Mouse (Mus musculus) liver, adult 2 months (tissue): ENCODE measurements around the gene Doc2b. TPM values are rescaled to one million over a fixed set of nuclear protein-coding genes. Genes with fewer than 3 reads are reported as not detected.

ENCODE experiments used
- DNase-seq: peaks from one replicate; pipeline ENCODE4 v3.0.0-alpha.2; 2011; ENCODE audit warnings: low read depth, low spot score; ENCODE audit errors: extremely low read depth
- H3K27ac ChIP-seq: fragments of 200-500 bp; replicated peaks from 2 replicates; pipeline ENCODE4 v1.5.1; 2012; ENCODE audit warnings: low read depth, mild to moderate bottlenecking, control low read depth, inconsistent platforms, low read length; ENCODE audit not compliant: insufficient read depth
- H3K27me3 ChIP-seq: fragments of 200-500 bp; 2 replicates; pipeline ENCODE4 v1.6.1; 2012; ENCODE audit warnings: mild to moderate bottlenecking, moderate library complexity, low read length, inconsistent platforms; ENCODE audit not compliant: control insufficient read depth, insufficient read depth
- H3K36me3 ChIP-seq: fragments of 200-500 bp; 2 replicates; pipeline ENCODE4 v1.6.1; 2012; ENCODE audit warnings: low read length, inconsistent platforms; ENCODE audit not compliant: control insufficient read depth, insufficient read depth
- H3K4me1 ChIP-seq: fragments of 200-500 bp; 2 replicates; pipeline ENCODE4 v1.6.1; 2011; ENCODE audit warnings: low read length; ENCODE audit not compliant: control insufficient read depth, insufficient read depth
- H3K4me3 ChIP-seq: fragments of 200-500 bp; 2 replicates; pipeline ENCODE4 v1.5.1; 2011; ENCODE audit warnings: low read depth, mild to moderate bottlenecking, control low read depth, low read length, moderate library complexity; ENCODE audit not compliant: insufficient read depth
- H3K79me2 ChIP-seq: fragments of 200-500 bp; 2 replicates; pipeline ENCODE4 v1.6.1; 2012; ENCODE audit warnings: inconsistent platforms, mild to moderate bottlenecking, low read length, moderate library complexity; ENCODE audit not compliant: control insufficient read depth, insufficient read depth
- H3K9ac ChIP-seq: fragments of 200-500 bp; 2 replicates; pipeline ENCODE4 v1.6.1; 2012; ENCODE audit warnings: low read depth, mild to moderate bottlenecking, control low read depth, inconsistent platforms, low read length
- CTCF ChIP-seq: fragments of 200-500 bp; IDR thresholded peaks from 2 replicates; pipeline ENCODE4 v1.5.1; 2011; ENCODE audit warnings: low read depth, low read length, control low read depth
- POLR2A ChIP-seq: fragments of 200-500 bp; IDR thresholded peaks from 2 replicates; pipeline ENCODE4 v1.6.1; 2011; ENCODE audit warnings: low read length, control low read depth; ENCODE audit not compliant: insufficient read depth; ENCODE audit errors: extremely low read depth
- WGBS: fragments of 180-500 bp; shearing (Covaris S2); methylation state at CpG from one replicate; pipeline ENCODE4 v1.1.7; 2018; 5-methylcytosine and 5-hydroxymethylcytosine counted together
- polyA plus RNA-seq: library from polyadenylated mRNA; depleted of rRNA; stranded (reverse); fragments of >200 nt; gene quantifications from 2 replicates; pipeline ENCODE4 v1.2.3, GENCODE M21; 2012
- total RNA-seq: library from RNA; depleted of rRNA; stranded (reverse); fragments of >200 nt; gene quantifications from 2 replicates; pipeline ENCODE4 v1.2.3, GENCODE M21; 2014

Gene Doc2b
- total and polyA plus RNA-seq, 2 experiments, result 0.07 to 0.09 TPM

DNA sequence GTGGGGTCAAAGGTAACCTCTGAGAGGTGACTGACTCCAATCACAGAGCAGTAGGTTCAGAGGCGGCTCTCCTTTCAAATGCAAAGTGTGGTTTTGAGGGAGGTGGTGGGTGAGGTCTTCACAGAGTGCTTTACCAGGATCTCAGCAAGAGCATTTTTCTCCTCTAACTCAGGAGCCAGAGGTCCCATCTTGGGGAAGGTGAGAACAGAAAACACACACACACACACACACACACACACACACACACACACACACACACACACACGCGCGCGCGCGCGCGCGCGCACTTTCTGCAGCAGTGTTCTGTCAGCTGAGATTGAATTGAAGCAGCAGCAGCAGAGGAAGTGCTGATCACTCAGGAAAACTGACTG lies 40.4 kb upstream of the Doc2b start:
- 92% methylated on average over 11 of the region's 11 CpGs for WGBS

DNA sequence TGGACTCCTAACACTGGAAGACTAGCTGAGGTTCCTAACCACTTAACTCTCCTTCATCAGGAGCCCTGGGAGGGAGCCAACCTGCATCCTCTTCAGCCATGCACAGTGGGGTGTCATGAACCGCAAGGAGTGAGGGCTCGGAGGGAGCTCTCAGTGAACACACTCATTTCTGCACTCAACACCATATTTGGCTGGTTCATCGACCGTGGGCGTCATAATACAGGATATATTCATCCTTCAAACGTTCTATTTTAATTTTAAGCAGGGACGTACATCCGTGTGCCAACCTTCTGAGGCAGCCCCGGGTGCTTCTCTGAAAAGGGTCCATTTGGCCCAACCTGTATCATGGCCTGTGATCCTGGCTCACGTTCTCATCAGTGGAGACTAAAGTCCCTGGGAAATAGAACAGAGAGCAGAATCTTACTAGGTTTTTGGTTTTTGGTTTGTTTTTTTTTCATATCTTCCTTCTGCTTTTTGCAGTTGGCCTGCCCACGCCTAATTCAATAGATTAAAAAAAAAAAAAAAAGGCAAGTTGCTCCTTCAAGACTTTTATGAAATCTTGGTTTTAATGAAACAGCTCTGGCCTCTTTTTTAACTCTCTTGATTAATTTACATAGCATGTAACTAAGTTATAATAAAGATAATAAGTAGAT lies 39.9 kb upstream of the Doc2b start:
- DNase-seq, result no peak
- Histone ChIP-seq H3K9ac (no peak overlapping the region), H3K4me1 (no peaks in the 10 kb centered on the region), H3K27ac (no peak overlapping the region), H3K27me3 (no peaks in the 10 kb centered on the region), H3K36me3 (no peaks in the 10 kb centered on the region), H3K4me3 (no peak overlapping the region), H3K79me2 (no peaks in the 10 kb centered on the region)
- TF ChIP-seq POLR2A (no peak), CTCF (no peak)
- WGBS, result 84% methylated on average over 11 of the region's 11 CpGs

More for the DNA sequence above, 40.4 kb upstream of the Doc2b start:
- no peak overlapping the region for H3K4me3 ChIP-seq
- no peak overlapping the region for H3K9ac ChIP-seq
- no peak for TF ChIP-seq CTCF
- TF ChIP-seq POLR2A, result no peak
- H3K27me3 ChIP-seq, result no peaks in the 10 kb centered on the region
- no peaks in the 10 kb centered on the region for H3K4me1 ChIP-seq
- H3K27ac ChIP-seq, result no peak overlapping the region
- no peaks in the 10 kb centered on the region for H3K79me2 ChIP-seq
- DNase-seq, result no peak
- no peaks in the 10 kb centered on the region for H3K36me3 ChIP-seq

DNA sequence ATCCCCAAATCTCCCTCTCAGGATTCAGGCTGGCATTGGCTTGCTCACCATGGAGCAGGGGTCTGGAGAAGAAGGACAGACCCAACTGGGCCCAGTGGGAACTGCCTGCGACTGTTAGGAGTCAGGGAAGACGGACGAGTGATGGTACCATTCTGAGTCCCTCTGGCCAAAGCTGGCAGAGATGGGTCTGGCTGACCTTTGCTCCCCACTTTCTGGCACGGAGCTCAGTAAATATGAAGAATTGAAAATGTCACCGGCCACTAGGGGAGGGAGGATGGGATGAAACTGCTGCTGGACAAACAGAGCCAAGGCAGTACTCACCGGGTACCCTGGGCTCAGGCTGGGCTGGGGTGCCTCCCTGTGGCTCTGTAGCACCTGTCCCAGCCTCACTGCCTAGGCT lies 37.2 kb upstream of the Doc2b start:
- DNase-seq, result peak; percentile 56
- no peak overlapping the region for H3K27ac ChIP-seq
- no peaks in the 10 kb centered on the region for H3K79me2 ChIP-seq
- WGBS, result 34% methylated on average over 6 of the region's 6 CpGs
- H3K36me3 ChIP-seq, result no peaks in the 10 kb centered on the region
- H3K9ac ChIP-seq, result no peak overlapping the region
- no peaks in the 10 kb centered on the region for H3K27me3 ChIP-seq
- no peak for TF ChIP-seq POLR2A
- peak; percentile 40 for TF ChIP-seq CTCF
- H3K4me3 ChIP-seq, result no peak overlapping the region
- no peaks in the 10 kb centered on the region for H3K4me1 ChIP-seq

DNA sequence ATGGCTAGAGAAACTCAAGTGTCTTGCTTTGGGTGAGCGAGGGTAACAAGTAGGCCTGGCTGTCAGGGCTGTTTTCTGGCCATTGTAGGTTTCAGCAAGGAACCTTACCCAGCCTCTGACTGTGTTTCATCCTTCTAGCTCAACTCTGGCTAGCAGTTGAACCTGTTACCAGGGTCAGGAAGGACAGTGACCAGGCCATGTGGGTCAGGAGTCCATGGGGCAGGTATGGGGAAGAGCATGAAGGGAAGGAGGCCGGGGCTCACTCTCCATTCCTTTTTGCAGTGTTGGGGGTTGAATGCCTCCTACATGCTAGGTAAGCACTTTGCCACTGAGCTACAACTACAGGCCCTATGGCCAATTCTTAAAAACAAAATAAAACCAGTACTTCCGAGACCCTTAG lies 34.5 kb upstream of the Doc2b start:
- TF ChIP-seq CTCF (no peak), POLR2A (no peak)

DNA sequence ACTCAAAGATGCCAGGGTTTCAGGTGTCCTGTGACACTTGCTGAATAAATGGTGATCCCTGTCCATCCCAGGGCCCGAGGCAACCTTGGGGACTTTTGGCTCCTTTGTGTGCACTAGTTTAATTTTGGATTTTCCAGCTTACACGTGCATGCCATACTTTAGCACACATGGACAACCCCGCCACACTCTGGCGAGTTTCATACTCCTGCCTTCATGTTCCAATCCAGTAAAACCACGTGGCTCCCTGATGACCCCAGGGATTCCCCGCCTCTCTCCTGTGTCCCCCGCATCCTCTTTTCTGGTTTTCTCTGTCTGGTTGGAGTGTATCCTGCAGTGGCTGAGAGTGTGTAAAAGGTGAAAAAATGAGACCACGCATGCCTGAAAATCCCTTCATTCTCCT lies 31.6 kb upstream of the Doc2b start:
- no peak for TF ChIP-seq CTCF
- TF ChIP-seq POLR2A, result no peak
- Histone ChIP-seq H3K4me1 (no peaks in the 10 kb centered on the region), H3K79me2 (no peaks in the 10 kb centered on the region), H3K9ac (no peak overlapping the region), H3K27me3 (no peaks in the 10 kb centered on the region), H3K36me3 (no peaks in the 10 kb centered on the region), H3K27ac (no peak overlapping the region), H3K4me3 (no peak overlapping the region)
- 77% methylated on average over 8 of the region's 8 CpGs for whole genome bisulfite sequencing
- no peak for DNase-seq

More for the DNA sequence above, 34.5 kb upstream of the Doc2b start:
- H3K27me3 ChIP-seq, result no peaks in the 10 kb centered on the region
- H3K27ac ChIP-seq, result no peak overlapping the region
- H3K9ac ChIP-seq, result no peak overlapping the region
- WGBS, result 88% methylated on average over 3 of the region's 3 CpGs
- H3K4me1 ChIP-seq, result no peaks in the 10 kb centered on the region
- no peak overlapping the region for H3K4me3 ChIP-seq
- DNase-seq, result no peak
- no peaks in the 10 kb centered on the region for H3K79me2 ChIP-seq
- no peaks in the 10 kb centered on the region for H3K36me3 ChIP-seq

DNA sequence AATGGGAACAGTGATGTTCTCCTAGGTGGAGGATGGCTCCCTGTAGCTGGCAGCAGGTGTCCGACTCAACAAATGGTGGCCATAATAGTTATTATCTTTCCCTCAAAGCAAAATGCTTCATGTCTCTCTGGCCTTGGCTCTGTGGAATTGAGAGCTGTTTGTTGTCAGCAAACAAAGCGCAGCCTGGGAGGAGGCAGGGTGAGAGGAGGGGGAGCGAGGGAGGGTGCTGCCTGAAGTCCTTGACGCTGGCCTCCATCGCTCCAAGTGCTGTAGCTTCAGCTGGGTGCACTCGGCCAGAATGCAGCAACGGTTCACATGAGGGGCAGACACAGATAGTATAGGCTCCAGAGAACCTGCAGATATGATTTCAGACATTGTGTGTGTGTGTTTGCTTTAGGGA lies 27.7 kb upstream of the Doc2b start:
- Histone ChIP-seq H3K4me1 (no peaks in the 10 kb centered on the region), H3K27ac (no peak overlapping the region), H3K9ac (no peak overlapping the region), H3K27me3 (no peaks in the 10 kb centered on the region), H3K36me3 (no peaks in the 10 kb centered on the region), H3K4me3 (no peak overlapping the region), H3K79me2 (no peaks in the 10 kb centered on the region)
- 38% methylated on average over 7 of the region's 7 CpGs for WGBS
- no peak for TF ChIP-seq POLR2A
- DNase-seq, result no peak
